Mouse (Mus musculus): ENCODE measurements around the gene Kirrel3. TPM values are rescaled to one million over a fixed set of nuclear protein-coding genes. Genes with fewer than 3 reads are reported as not detected.

Kirrel3 gene
- total RNA-seq, 2 experiments from 2014 or later = 0.50 to 0.61 TPM

- no peak for DNase-seq (ENCODE audit: low spot score in 2 of 2)
Observed at GRCm38 (mm10) chr9:34593889-34594288, 108.2 kb downstream of the Kirrel3 start.

GRCm38 (mm10) chr9:34600326-34600725 lies 114.6 kb downstream of the Kirrel3 start:
- DNase-seq (ENCODE audit: low spot score in 2 of 2) = no peak

- no peak for DNase-seq (ENCODE audit: low spot score in 2 of 2)
Observed at GRCm38 (mm10) chr9:34603750-34604149, 118.1 kb downstream of the Kirrel3 start.

GRCm38 (mm10) chr9:34604931-34605330 lies 119.2 kb downstream of the Kirrel3 start:
- peak in 1 of 2 experiments; percentile 19 for DNase-seq (ENCODE audit: low spot score in 2 of 2)

GRCm38 (mm10) chr9:34605486-34605885 lies 119.8 kb downstream of the Kirrel3 start:
- no peak for DNase-seq (ENCODE audit: low spot score in 2 of 2)

GRCm38 (mm10) chr9:34607976-34608375 lies 122.3 kb downstream of the Kirrel3 start:
- DNase-seq (ENCODE audit: low spot score in 2 of 2) = no peak

GRCm38 (mm10) chr9:34612886-34613769 lies 127.4 kb downstream of the Kirrel3 start:
- DNase-seq (ENCODE audit: low spot score in 2 of 2) = no peak

GRCm38 (mm10) chr9:34618099-34618498 lies 132.4 kb downstream of the Kirrel3 start:
- no peak for DNase-seq (ENCODE audit: low spot score in 2 of 2)

- DNase-seq (ENCODE audit: low spot score in 2 of 2) = no peak
Observed at GRCm38 (mm10) chr9:34619913-34620312, 134.2 kb downstream of the Kirrel3 start.

GRCm38 (mm10) chr9:34623526-34623925 lies 137.8 kb downstream of the Kirrel3 start:
- no peak for DNase-seq (ENCODE audit: low spot score in 2 of 2)

GRCm38 (mm10) chr9:34624021-34624420 lies 138.3 kb downstream of the Kirrel3 start:
- no peak for DNase-seq (ENCODE audit: low spot score in 2 of 2)

- DNase-seq (ENCODE audit: low spot score in 2 of 2) = no peak
Observed at GRCm38 (mm10) chr9:34628841-34629240, 143.1 kb downstream of the Kirrel3 start.

GRCm38 (mm10) chr9:34635696-34636095 lies 150.0 kb downstream of the Kirrel3 start:
- no peak for DNase-seq (ENCODE audit: low spot score in 2 of 2)

GRCm38 (mm10) chr9:34643917-34644316 lies 158.2 kb downstream of the Kirrel3 start:
- DNase-seq (ENCODE audit: low spot score in 2 of 2) = no peak

GRCm38 (mm10) chr9:34644392-34644791 lies 158.7 kb downstream of the Kirrel3 start:
- no peak for DNase-seq (ENCODE audit: low spot score in 2 of 2)

- DNase-seq (ENCODE audit: low spot score in 2 of 2) = no peak
Observed at GRCm38 (mm10) chr9:34646831-34647230, 161.1 kb downstream of the Kirrel3 start.

GRCm38 (mm10) chr9:34652278-34652677 lies 166.6 kb downstream of the Kirrel3 start:
- DNase-seq (ENCODE audit: low spot score in 2 of 2) = no peak

GRCm38 (mm10) chr9:34653141-34653540 lies 167.4 kb downstream of the Kirrel3 start:
- no peak for DNase-seq (ENCODE audit: low spot score in 2 of 2)

GRCm38 (mm10) chr9:34660566-34660965 lies 174.9 kb downstream of the Kirrel3 start:
- DNase-seq (ENCODE audit: low spot score in 2 of 2) = no peak

- DNase-seq (ENCODE audit: low spot score in 2 of 2) = no peak
Observed at GRCm38 (mm10) chr9:34663412-34663811, 177.7 kb downstream of the Kirrel3 start.

- DNase-seq (ENCODE audit: low spot score in 2 of 2) = no peak
Observed at GRCm38 (mm10) chr9:34665361-34666129, 179.9 kb downstream of the Kirrel3 start.

- no peak for DNase-seq (ENCODE audit: low spot score in 2 of 2)
Observed at GRCm38 (mm10) chr9:34667182-34667581, 181.5 kb downstream of the Kirrel3 start.
